Mouse (Mus musculus) cerebellum, adult 2 months (tissue): Measurements from ENCODE around the gene Nacc1.

Experiments
- CTCF ChIP-seq: fragments of 200-500 bp; IDR thresholded peaks from 2 replicates; pipeline ENCODE4 v1.5.1; 2011; ENCODE audit warnings: low read depth, mild to moderate bottlenecking, control low read depth, low read length, moderate library complexity, borderline replicate concordance; ENCODE audit not compliant: insufficient read depth
- POLR2A ChIP-seq: fragments of 200-500 bp; IDR thresholded peaks from 2 replicates; pipeline ENCODE4 v1.6.1; 2011; ENCODE audit warnings: low read length, control low read depth, borderline replicate concordance; ENCODE audit not compliant: insufficient read depth

DNA sequence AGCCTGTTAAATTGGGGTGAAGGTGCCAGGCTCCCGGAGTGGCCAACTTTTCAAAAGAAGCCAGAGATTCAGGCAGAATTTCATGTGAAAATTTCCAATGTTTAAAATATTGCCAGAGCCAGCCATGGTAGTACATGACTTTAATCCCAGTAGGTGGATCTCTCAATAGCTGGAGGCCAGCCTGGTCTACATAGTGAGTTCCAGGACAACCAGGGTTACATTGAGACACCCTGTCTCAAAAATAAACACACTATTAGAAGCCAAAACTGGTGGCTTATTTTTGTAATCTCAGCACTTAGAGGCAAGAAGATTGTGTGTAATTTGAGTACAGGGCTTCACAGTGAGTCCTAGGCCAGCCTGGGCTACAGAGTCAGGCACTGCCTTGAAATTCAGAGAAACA lies 22.3 kb upstream of the Nacc1 start:
- TF ChIP-seq CTCF, result no peak
- no peak for TF ChIP-seq POLR2A
